Mouse (Mus musculus) inflammation-experienced regulatory T-cells, adult 16 weeks (primary cell): Measurements from ENCODE around the gene Gm4787. TPM values are rescaled to one million over a fixed set of nuclear protein-coding genes. Genes with fewer than 3 reads are reported as not detected.

ENCODE experiments used
- polyA plus RNA-seq: library from polyadenylated mRNA; unstranded; fragments of 100-300 nt; shearing (Covaris generic); gene quantifications from one replicate; pipeline ENCODE4 v1.2.1, GENCODE M21; 2017

Gene Gm4787
- polyA plus RNA-seq, result 0.89 TPM

DNA sequence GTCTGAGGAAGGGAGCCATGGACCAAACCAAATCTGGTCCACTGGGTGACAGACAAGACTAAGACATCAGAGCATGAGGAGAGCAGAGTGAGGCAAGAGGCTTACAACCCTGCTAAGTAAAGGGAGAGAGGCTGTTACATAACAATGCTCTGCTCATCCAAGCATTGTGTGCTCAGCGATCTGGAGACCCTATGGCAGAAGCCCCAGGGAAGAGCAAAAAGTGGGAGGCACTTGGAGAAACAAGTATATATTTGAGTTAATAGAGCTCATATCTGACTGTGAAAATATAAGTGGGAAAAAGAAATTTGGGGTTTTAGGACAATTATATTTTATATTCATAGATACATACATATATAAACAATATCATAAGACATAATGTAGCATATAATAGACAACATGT, at the start of gene Gm4787:
Gm4787 (minus strand) TSS at position 101 of the 400 bp plus-strand sequence.

DNA sequence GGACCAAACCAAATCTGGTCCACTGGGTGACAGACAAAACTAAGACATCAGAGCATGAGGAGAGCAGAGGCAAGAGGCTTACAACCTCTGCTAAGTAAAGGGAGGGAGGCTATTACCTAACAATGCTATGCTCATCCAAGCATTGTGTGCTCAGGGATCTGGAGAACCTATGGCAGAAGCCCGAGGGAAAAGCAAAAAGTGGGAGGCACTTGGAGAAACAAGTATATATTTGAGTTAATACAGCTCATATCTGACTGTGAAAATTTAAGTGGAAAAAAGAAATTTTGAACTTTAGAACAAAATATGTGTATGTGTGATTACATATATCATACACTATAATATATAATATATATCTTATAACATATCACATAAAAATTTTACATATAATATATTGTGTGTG, 42.6 kb upstream of the Gm4787 start, which contains the start of gene Adam4:
Adam4 (minus strand) TSS at position 101 of the 400 bp plus-strand sequence.

DNA sequence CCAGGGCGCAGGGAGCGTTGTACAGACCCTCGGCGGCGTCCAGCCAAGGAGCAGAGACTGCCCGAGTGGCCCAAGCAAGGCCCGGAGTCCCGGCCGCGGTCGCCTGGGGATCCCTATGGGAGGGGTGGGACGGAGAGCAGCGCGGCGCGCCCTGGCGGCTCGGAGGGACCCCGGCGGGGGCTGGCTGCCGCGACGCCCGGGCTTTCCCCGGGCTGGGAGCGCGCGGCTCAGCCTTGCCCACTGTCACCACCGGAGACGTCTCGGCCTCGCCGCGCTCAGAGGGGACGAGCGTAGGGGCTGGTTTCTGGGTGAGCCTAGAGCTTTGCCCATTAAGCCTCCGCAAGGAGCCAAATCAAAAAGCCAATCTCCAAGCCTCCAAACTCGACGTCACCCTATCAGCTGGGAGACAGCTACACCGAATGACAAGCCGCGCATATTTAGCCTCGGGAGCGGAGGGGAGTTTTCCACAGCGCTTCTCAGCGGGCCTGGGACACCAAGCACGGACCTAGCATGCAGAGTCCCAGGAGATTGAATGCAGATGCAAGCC, 46.3 kb downstream of the Gm4787 start, which contains the start of gene Slc8a3:
Slc8a3 (minus strand) TSS at position 306 of the 547 bp plus-strand sequence.

Other genes starting within 250 kb of the Gm4787 start
- not detected for gene Slc8a3, start 46.3 kb downstream of the Gm4787 start, polyA plus RNA-seq
- gene Adam4, start 42.5 kb upstream of the Gm4787 start, polyA plus RNA-seq, result 0.95 TPM
- 157 TPM for gene Cox16, start 105.7 kb upstream of the Gm4787 start, polyA plus RNA-seq
- gene Gm20498, start 153.4 kb upstream of the Gm4787 start, polyA plus RNA-seq, result 14.9 TPM
- gene Synj2bp, start 153.4 kb upstream of the Gm4787 start, polyA plus RNA-seq, result 61.7 TPM
- not detected for gene Adam21, start 189.0 kb upstream of the Gm4787 start, polyA plus RNA-seq
- gene Med6, start 215.5 kb upstream of the Gm4787 start, polyA plus RNA-seq, result 30.5 TPM